Mouse (Mus musculus) left cerebral cortex, postnatal 36 days (tissue): Measurements from ENCODE around the gene Nckap1l. TPM values are rescaled to one million over a fixed set of nuclear protein-coding genes. Genes with fewer than 3 reads are reported as not detected.

Source experiments
- DNase-seq, 2 experiments: peaks; one replicate each; pipeline ENCODE4 v3.0.0; 2021 to 2022; ENCODE audit warnings: low spot score in 2 of 2, mixed read lengths in 1 of 2
- intact Hi-C: fragments of 180-260 bp; cut with DNase I; formaldehyde crosslinking; loops from one replicate; pipeline ENCODE4 v1.15.1; 2025
- total RNA-seq, 2 experiments: library from RNA; stranded (reverse); gene quantifications; 2 replicates each; pipeline ENCODE4 v1.2.3; 2021

Gene Nckap1l
- total RNA-seq, 2 experiments from 2014 or later, result 9.4 to 9.9 TPM

DNA sequence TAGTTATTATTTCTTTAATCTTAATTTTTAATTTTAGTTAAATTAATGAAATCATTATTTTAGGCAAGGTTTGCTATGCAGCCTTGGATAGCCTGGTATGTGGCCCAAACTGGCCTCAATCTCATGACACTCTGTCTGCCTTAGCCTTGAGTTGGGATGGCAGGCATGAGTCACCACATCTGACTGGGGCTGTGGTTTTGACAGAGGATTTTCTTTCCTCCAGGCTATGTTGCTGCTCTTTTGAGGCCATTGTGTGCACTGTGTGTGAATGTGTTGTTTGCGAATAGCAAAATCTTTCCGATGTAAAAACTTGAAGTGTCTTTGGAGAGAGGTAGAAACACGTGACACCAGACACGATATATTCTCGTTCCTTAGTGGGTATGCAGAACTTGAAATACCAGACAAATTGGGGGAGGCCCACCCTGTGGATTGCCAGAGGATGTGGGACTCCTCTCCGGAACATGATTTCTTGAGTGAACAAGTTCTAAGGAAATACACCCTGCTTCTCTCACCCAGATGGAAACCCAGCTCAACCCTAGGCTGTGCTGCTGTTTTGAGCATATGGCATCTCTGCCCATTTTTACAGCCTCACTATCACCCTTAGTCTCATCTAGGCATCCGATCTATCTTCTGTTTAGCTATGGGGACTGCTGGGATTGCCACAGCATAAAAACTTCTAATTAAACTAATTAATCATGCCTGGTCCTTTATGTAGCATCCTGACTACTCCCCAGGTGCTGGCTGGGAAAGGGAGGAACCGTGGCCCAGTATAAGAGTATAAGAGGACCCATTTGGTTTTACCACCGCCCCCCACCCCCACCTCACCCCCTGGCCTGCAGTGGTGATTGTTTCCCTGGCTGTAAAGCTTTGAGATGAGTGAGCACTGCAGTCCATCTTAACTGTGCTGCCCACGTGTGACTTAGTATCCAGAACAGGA lies 42.9 kb downstream of the Nckap1l start:
- intact Hi-C loops, result no loop called here
- no peak for DNase-seq

DNA sequence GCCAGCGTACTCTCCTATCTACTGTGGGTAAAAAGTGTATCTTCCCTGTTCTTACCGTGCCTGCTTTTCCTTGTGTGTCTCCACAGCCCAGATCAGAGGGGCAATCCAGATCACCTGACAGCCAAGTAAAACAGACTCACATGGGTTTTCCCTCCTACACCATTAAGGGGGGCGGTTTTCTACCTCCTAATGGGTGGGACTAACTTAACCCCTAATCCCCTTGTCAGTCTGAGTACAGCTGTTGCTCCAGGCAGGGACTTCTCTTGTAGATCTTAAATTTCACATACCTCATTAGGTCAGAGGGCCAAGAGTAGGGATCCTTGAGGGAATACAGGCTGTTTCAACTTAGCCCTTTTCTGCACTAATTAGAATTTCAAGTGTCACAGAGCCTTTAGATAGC lies 44.6 kb downstream of the Nckap1l start:
- intact Hi-C loops, result no loop called here
- DNase-seq, result no peak

DNA sequence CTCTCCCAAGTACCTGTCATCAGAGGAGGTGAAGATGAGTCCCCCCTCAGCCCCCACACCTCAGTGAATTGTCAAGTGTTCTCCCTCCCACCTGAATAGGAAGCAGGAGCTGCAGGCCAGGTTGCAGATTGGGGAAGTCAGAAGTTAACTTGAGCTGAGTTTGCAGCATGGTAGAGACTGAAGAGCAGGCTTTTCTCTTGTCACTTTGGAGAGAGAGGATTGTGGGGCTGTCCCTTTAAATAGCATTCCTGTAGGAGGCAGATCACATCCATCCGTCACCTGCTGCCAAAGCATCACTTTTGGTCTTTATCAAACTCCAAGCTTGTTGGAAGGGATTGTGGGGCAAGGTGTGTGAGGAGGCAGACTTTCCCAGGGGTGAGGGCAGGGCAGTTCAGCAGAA lies 47.1 kb downstream of the Nckap1l start:
- intact Hi-C loops, result no loop called here
- no peak for DNase-seq

DNA sequence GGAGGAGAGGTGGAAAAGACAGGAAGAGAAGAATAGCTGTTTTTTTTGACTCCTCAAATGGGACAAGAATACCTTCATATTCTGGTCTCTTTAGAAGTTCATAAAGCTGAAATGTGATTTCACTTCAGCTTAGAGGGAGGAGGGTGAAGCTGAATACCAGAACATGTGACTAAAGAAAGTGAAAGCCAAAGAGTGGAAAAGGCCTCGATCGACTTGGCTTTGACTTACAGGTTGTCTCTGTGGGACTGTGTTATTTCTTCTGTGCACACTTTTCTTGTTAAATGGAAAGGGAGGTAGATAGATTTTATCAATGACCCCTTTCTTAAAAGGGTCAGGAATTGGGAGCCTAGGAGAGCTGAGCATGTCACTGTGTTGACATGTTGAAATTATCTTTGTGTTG lies 47.6 kb downstream of the Nckap1l start:
- intact Hi-C loops, result no loop called here
- no peak for DNase-seq

DNA sequence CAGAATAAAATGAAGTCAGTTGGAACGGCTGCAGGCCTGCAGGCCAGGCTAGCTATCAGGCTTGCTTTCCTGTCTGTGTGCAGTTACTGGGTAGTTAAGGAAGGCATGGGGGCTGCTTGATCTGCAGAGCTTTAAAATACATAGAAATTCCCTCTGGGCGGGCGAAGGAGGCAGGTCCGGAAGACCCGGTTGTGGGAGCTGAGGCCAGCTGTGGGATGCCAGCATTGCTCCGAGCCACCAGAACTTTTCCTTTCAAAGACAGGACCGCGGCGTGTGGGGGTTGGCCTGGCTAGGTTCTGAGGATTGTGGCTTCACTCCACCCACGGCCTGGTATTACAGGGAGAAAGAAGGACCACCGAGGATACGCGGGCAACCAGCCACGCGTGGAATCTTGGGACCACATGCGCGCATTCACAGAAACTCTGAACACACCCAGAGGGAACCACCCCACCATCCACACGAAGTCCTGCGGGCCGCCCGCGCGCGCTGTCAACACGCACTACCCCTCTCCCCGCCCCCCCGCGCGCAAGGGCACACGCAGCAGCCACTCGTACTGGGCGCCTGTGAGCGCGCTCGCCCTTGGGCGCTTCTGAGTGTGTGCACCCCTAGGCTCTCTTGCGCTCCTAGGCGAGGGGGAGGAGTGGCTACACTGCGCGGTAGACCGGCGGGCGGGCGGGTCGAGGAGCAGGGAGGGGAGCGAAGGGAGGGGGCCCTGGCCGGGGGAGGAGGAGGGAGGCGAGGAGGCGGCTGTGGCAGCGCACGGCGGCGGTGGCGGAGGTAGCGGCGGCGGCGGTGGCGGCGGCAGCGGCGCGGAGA lies 49.0 kb downstream of the Nckap1l start, which contains the start of gene Pde1b:
TSS of gene Pde1b (plus strand) at position 600 of the 816 bp plus-strand sequence.
- intact Hi-C loops, result no loop called here
- peak; percentile 61 to 70 for DNase-seq

DNA sequence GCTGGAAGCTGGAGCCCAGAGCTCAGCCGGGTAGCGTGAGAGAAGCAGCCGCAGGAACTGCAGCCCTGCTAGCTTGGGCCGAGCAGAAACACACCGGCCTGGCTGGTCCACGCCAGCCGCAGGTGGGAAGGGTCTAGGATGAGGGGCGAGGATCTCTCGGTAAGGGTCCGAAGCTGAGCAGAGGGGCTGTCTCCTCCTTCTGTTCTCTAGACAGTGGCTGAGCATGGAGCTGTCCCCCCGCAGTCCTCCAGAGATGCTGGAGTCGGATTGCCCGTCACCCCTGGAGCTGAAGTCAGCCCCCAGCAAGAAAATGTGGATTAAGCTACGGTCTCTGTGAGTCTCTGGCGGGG lies 49.6 kb downstream of the Nckap1l start:
- no peak for DNase-seq
- intact Hi-C loops, result no loop called here

DNA sequence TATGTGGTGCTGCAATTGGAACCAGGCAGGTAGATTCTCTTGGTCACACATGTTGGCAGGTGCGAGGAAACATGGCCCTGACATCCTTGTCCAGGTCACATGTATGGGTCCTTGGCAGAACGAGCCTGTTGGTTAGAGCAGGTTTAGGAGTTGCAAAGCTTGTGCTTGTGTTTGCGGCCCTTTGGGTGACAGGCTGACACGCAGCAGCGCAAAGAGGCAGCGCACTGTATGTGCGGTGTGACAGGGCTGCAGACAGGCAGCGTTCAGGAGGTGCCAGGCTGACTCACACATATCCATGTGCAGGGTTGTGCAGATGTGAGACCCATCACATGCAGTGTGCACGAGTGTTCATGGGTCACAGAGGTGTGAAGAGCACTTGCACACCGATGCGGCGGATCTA lies 50.1 kb downstream of the Nckap1l start:
- intact Hi-C loops, result no loop called here
- peak; percentile 48 to 58 for DNase-seq

DNA sequence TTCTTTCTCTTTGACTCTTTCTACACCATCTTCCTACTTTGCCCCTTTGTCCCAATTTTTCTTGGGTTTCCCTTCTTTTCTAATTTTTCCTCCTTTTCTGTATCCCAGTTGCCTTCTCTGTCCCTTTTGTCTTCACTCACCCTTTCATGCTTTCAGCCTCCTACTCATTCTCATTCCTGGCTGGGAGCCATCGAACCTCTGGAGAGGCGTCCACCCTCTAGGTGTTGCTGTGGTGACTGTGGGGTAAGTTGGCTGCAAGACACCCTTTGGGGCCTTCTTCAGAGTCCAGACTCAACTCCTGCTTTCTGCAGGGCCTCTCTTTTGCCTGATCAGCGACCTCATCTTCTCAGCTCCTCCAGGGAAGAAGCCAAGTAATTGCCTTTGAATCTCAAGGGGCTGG lies 55.7 kb downstream of the Nckap1l start:
- intact Hi-C loops, result no loop called here
- no peak for DNase-seq

DNA sequence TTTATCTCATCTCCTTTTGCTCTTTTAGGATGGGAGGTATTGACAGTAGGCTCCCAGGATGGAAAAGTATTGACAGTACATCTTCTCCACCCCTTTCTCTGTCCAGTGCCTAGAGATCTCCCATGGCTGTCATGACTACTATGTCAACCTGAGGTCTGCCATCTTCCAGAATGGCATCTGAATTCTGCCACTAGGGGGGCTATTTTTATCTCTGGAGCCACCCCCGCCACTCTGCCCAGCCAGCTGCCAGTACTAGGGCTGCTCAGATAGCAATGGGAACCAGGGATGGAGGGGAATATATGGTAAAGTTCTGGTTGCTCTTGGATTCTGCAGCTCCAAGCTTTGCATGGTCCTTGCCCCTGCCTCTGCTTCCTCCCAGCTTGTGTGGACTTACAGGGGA lies 58.1 kb downstream of the Nckap1l start:
- DNase-seq, result no peak
- intact Hi-C loops, result no loop called here

DNA sequence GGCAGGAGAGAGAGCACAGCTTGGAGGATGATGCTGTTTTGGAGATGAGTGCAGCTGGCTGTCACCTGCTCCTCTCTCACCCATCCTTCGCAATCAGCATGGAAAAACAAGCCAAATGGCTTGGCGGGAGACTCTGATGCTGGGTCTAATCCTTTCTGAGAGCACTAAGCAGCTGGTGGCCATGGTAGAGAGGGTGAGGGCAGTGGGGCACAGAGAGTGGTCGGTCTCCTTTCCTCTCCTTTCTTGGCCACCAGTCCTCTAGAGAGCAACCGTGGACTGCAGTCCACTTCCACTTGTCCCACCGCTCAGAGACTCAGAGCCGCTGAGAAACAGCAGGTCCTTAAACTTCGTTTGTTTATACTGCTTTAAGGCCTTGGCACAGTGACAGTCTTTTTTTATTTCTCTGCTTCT lies 60.0 kb downstream of the Nckap1l start:
- DNase-seq, result no peak
- intact Hi-C loops, result no loop called here

DNA sequence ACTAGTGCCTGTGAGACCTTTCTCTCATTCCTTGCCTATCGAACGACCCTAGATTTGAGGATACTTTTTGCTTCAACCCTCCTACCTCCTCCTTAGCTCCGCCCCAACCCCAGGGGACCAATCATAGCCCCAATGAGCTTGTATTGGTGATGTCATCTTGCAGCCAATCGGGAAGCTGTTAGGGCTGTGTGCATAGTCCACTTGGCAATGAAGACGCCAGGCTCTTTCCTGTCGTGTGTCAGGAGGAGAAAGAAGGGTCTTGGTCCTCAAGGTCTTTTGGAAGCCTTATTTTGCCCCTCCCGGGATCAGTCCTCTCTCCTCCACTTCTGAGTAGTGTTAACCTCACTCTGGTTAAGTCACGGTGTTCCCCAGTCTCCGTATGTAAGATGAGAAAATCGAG lies 60.5 kb downstream of the Nckap1l start:
- intact Hi-C loops, result no loop called here
- DNase-seq, result peak; percentile 61 to 70

DNA sequence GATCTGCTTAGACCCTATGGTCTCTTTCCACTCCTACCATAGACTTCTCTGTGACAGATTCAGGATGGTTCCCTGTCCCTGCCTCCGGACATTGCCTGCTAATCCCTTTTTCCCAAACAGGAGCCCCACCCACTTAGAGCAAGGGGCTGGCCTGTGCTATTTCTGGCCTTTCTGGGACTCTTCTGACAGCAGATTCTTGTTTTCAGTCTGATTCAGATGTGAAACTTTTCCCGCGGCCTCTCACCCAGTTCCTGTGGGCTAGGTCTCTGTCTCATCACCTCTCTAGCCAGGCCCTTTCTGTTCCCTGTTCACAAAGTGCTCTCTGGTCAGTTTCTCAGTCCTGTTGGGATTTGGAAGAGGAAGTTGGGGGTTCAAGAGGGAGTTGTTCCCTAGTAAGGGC lies 61.3 kb downstream of the Nckap1l start:
- intact Hi-C loops, result no loop called here
- no peak for DNase-seq

DNA sequence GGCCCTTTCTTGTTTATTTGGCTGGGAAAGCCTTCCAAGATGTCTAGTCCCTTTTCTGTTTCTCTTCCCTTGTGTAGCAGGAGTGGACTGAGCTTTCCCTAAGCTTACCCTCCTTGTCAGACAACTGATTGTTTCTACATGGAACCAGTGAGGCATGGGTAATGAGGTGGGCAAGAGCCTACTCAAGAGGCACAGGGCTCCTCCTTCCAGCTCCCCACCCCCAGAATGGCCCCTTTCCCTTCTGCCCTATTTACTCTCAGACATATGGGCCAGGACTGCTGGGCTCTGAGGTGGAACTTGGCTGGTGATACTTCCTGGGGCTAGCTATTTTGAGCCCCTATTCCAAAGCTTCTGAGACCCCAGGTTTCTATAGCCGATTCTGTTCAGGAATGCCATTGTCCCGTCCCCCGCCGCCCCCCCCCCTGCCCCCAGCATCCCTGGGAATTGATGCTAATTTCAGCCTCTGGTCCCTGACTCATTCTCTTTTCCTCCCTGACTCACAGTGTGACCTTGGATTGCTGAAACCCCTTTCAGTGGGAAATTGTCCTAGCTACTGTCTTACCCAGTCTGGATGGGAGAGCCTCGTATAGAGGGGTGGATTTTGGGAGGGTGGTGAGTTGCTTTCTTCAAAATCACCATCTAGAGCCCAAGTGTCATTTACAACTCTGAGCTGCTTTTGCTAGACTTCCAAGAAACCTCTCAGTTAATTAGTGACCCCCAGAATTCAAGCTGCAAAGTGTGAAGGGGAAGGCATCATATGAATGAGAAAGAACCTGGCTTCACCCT lies 65.2 kb downstream of the Nckap1l start:
- no peak for DNase-seq
- intact Hi-C loops, result no loop called here

DNA sequence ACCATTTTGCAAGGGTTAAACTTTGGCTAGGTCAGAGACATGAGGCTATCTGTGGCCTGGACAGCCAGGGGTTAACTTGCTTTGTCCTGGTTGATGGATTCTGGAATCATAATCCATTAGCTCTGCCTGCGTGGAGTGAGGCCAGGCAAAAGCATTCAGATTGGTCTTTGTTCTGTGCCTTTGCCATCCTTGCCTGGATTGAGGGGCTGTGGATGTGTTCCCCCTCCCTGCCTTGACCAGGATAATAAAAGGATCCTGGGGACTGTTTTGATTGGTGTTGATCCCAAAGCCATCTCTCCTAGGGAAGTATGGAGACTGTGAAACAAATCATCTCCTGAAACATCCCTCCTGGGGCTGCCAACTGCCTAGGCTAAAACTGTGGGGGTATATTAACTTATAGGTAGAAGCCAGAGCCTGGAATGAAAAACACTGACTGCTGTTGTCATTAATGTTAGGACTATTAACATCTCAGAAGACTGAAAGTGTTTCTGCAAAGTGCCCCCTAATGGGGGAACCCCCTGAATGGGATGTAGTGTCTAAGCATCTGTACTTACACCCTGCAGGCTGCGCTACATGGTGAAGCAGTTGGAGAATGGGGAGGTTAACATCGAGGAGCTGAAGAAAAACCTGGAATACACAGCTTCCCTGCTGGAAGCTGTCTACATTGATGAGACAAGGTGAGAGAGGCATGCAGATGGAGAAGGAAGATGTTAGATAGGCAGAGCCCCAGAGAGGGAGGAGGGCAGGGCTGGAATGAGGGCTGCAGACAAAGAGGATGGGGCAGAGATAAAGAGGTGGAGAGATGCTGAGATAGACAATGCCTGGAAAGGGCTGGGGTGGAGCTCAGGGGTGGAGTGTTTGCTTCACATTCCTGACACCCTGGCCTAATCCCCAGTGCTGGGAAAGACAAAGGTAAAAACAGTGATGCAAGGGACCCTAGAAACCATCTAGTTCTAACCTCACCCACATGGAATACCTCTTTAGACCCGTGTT lies 66.1 kb downstream of the Nckap1l start:
- no peak for DNase-seq
- intact Hi-C loops, result no loop called here

DNA sequence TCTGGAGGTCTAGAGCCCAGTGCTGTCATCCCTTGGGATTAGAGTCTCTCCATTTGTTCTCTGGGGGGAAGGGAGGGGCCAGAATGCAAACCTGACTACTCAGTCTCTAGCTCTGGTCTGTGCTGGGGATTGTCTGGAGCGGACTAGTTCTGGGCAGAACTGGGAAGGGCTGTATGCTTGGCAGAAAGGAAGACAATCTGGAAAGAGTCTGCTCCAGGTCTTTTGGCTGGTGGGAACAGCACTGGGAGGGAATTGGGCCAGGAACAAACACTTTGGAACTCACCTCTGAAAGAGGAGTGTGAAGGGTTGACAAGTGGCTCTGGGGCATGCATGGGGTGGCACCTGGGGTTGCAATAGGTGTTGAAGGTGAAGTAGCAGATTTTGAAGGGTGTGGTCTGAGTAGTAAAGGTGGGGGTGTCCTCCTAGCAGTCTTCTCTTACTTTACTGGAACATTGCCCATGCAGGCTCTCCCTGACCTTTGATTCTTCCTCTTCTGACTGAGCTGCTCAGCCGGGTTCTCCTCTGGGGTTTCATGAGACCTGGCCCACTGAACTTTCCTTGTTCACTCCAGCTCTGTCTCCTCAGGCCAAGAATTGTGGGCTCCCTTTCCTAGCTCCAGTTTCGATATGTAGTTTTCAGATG lies 69.0 kb downstream of the Nckap1l start:
- intact Hi-C loops, result no loop called here
- DNase-seq, result no peak

DNA sequence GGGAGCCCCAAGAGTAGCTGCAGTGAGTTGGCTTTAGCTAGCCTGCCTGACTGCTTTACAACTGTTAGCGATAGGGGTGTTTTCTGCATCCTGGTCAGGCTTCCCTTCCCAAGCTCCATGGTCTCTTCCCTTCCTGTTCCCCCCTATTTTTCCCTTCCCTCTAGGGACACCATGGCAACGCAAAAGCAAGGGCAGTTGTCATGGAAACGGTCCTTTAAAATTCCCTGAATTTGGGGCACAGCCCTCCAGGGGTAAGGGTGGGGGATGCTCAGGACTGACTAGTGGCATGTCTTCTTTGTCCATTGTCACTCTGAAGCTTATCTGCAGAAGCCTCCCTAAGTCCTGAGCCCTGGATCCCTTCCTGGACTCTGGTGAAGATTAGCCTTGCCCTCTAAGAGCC lies 69.6 kb downstream of the Nckap1l start:
- intact Hi-C loops, result no loop called here

DNA sequence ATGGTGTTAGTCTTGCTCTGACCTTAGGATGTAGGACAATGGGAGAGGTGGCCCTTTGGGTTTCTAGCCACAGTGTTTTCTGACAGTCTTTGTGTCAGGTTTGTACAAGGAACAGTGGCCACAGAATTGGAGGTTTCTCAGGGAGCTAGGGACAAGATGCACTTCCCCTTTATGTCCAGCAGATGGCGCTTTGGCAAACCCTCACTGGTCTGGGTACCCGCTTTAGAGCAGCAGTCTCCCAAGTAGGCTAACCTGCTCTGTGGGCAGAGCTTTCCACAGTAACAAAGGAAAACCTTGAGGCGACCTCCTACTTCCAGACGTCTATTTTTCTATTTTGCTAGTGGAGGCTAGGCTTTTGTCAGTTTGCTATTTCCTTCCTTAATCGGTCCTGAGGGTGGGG lies 76.8 kb downstream of the Nckap1l start:
- intact Hi-C loops, result loop anchor here (5.0 kb wide), 1 partner anchor 48 kb away; no protein-coding TSS in a partner anchor
- peak; percentile 67 to 71 for DNase-seq

More for the DNA sequence above, 69.6 kb downstream of the Nckap1l start:
- no peak for DNase-seq

DNA sequence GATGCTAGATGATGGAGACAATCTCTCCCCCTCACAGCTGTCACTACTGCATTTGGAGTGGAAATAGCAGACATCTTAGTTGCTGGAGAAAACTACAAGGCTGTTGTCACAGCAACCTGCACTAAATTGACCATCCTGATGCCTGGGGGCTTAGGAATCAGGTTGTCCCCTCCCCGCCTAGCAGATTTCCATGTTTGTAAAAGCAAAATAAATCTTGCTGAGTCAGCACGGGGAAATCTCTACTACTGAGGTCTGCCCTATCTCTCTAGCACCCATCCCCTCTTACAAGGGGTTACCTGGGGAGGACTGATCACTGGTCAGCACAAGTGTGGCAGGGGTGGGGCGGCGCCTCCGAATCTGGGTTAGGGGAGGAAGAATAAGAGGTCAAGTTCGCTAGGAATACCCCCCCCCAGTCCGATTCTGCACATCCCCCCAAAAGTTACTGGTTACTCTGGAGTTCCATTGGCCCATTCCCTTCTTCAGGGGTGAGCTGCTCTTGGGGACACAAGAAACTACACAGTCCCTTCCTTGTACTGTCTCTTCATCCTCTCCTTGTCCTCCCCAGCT lies 80.5 kb downstream of the Nckap1l start:
- no peak for DNase-seq
- intact Hi-C loops, result loop anchor here (5.0 kb wide), 1 partner anchor 52 kb away; no protein-coding TSS in a partner anchor
